Mouse (Mus musculus): ENCODE results near the gene Cyp1a2. TPM values are rescaled to one million over a fixed set of nuclear protein-coding genes. Genes with fewer than 3 reads are reported as not detected.
"Not testable (repeated sequence)": the region's sequence is repeated elsewhere in the genome, so short reads cannot be mapped to it uniquely, and the experiment has no call there.

Gene Cyp1a2
- polyA plus RNA-seq, 1 experiment from 2014 or later, result not detected

DNA sequence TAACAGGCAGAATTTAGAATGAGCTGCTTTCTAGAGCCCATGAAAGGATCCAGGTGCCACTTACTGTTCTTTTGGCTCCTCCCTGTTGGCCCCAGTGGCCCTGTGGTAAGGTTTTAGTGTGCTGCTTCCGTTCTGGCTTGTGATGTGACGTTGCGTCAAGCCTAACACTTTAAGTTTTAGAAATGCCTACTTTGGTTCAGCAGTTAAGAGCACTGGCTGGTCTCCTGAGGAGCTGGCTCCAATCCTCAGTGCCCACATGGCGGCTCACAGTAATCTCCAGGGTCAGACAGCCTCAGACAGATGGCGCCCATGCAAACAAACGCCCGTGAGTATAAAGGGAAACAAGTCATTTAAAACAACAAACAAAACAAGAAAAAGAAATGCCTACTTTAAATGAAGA lies 34.9 kb upstream of the Cyp1a2 start:
- TF ChIP-seq CTCF (IDR thresholded peaks at IDR 0.05; ENCODE audit: low read depth), result no peak
- Histone ChIP-seq H3K9me3 (ENCODE audit: control insufficient read depth) (no peaks in the 10 kb centered on the region), H3K4me1 (replicated peaks; ENCODE audit: control insufficient read depth, insufficient read depth, low read length) (peaks cover 1% of the 10 kb centered on the region; the same call in 1 of the 2 replicates), H3K27me3 (replicated peaks; ENCODE audit: control insufficient read depth, insufficient read depth, low read length) (no peaks in the 10 kb centered on the region), H3K9ac (ENCODE audit: low read depth, low read length) (no peak overlapping the region), H3K36me3 (ENCODE audit: control insufficient read depth, insufficient read depth) (peaks cover 41% of the 10 kb centered on the region), H3K27ac (ENCODE audit: low read depth, low read length) (no peak overlapping the region), H3K4me2 (replicated peaks; ENCODE audit: low read depth) (no peak overlapping the region), H3K4me3 (ENCODE audit: low read depth, low read length) (no peak overlapping the region)
- ATAC-seq, result no peak
- WGBS, result 88% methylated on average over 7 of the region's 7 CpGs

DNA sequence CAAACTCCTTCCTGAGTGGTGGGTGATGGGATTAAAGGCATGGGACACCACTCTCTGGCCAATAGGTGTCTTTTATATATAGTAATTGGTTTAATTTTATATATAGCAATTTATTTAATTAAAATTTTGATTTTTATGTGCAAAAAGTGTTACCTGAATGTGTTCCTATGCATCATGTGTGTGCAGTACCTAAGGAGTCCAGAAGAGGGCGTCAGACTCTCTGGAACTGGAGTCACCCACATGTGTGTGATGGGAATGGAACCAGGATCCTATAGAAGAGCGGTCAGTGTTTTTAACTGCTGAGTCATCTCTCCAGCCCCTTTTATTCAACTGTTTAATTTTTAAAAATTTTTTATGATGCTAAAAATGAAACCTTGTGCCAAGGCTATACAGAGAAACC lies 28.7 kb upstream of the Cyp1a2 start:
- 69% methylated on average over 2 of the region's 2 CpGs for WGBS
- Histone ChIP-seq H3K4me3 (ENCODE audit: low read depth, low read length) (no peak overlapping the region), H3K36me3 (ENCODE audit: control insufficient read depth, insufficient read depth) (peaks cover 28% of the 10 kb centered on the region), H3K4me1 (replicated peaks; ENCODE audit: control insufficient read depth, insufficient read depth, low read length) (peaks cover 4% of the 10 kb centered on the region; the same call in 1 of the 2 replicates), H3K27ac (ENCODE audit: low read depth, low read length) (no peak overlapping the region), H3K27me3 (replicated peaks; ENCODE audit: control insufficient read depth, insufficient read depth, low read length) (no peaks in the 10 kb centered on the region), H3K4me2 (replicated peaks; ENCODE audit: low read depth) (no peak overlapping the region), H3K9me3 (ENCODE audit: control insufficient read depth) (0 out of 2 replicates have a peak, but pooled peaks cover 3% of the 10 kb centered on the region), H3K9ac (ENCODE audit: low read depth, low read length) (no peak overlapping the region)
- peak; percentile 47 for TF ChIP-seq CTCF (IDR thresholded peaks at IDR 0.05; ENCODE audit: low read depth)
- ATAC-seq, result no peak

DNA sequence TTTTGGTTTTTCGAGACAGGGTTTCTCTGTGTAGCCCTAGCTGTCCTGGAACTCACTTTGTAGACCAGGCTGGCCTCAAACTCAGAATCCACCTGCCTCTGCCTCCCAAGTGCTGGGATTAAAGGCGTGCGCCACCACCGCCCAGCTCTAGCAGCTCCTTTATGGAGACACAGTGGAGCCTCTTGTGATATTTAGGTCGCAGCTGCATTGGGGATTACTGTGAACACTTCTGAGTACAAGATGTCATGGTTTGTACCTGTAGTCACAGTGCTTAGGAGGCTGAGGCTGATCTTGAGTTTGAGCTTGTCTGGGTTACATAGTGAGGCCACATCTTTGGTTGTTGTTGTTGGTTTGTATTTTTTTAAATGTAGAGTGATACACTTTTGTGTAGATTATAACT lies 26.7 kb upstream of the Cyp1a2 start:
- not testable (repeated sequence) for H3K9ac ChIP-seq (ENCODE audit: low read depth, low read length); H3K27ac ChIP-seq (ENCODE audit: low read depth, low read length); H3K4me1 ChIP-seq (replicated peaks; ENCODE audit: control insufficient read depth, insufficient read depth, low read length); ATAC-seq; H3K9me3 ChIP-seq (ENCODE audit: control insufficient read depth); H3K27me3 ChIP-seq (replicated peaks; ENCODE audit: control insufficient read depth, insufficient read depth, low read length); H3K4me3 ChIP-seq (ENCODE audit: low read depth, low read length); H3K4me2 ChIP-seq (replicated peaks; ENCODE audit: low read depth)
- H3K36me3 ChIP-seq (ENCODE audit: control insufficient read depth, insufficient read depth), result peaks cover 17% of the 10 kb centered on the region
- 92% methylated on average over 4 of the region's 5 CpGs for WGBS

DNA sequence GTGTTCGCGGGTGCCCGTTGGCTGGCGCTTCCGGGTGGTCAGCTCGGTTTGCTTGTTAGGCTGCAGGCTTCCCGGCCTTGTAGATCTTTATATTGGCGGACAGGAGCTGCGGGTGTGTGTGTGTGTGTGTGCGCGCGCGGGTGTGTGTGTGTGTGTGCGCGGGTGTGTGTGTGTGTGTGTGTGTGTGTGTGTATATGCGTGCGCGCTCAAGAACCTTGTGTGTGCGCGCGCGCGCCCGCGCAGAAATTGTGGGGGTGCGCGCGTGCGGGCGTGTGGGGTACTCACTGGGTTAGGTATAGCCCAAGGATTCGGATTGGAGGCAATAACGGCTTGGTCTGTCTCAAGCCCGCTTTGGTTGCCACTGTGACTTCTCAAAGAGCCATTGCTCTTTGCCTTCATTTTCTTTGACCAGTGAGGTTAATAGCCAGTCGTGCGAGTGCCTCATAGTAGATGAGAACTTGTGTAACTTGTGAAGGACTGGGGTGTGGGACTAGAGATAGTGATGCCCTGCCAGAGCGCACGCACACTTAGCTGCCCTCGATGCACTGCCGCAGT lies 25.3 kb upstream of the Cyp1a2 start:
- Histone ChIP-seq H3K27me3 (replicated peaks; ENCODE audit: control insufficient read depth, insufficient read depth, low read length) (no peaks in the 10 kb centered on the region), H3K4me2 (replicated peaks; ENCODE audit: low read depth) (peak overlapping the region; percentile 76), H3K9ac (ENCODE audit: low read depth, low read length) (peak overlapping the region; percentile 95), H3K27ac (ENCODE audit: low read depth, low read length) (peak overlapping the region; percentile 90), H3K9me3 (ENCODE audit: control insufficient read depth) (0 out of 2 replicates have a peak, but pooled peaks cover 3% of the 10 kb centered on the region), H3K36me3 (ENCODE audit: control insufficient read depth, insufficient read depth) (peaks cover 6% of the 10 kb centered on the region; the same call in 1 of the 2 replicates), H3K4me1 (replicated peaks; ENCODE audit: control insufficient read depth, insufficient read depth, low read length) (peaks cover 4% of the 10 kb centered on the region; the same call in 1 of the 2 replicates), H3K4me3 (ENCODE audit: low read depth, low read length) (peak overlapping the region; percentile 87)
- peak; percentile 76 for ATAC-seq
- WGBS, result 2% methylated on average over 35 of the region's 39 CpGs
- no peak for TF ChIP-seq CTCF (IDR thresholded peaks at IDR 0.05; ENCODE audit: low read depth)

DNA sequence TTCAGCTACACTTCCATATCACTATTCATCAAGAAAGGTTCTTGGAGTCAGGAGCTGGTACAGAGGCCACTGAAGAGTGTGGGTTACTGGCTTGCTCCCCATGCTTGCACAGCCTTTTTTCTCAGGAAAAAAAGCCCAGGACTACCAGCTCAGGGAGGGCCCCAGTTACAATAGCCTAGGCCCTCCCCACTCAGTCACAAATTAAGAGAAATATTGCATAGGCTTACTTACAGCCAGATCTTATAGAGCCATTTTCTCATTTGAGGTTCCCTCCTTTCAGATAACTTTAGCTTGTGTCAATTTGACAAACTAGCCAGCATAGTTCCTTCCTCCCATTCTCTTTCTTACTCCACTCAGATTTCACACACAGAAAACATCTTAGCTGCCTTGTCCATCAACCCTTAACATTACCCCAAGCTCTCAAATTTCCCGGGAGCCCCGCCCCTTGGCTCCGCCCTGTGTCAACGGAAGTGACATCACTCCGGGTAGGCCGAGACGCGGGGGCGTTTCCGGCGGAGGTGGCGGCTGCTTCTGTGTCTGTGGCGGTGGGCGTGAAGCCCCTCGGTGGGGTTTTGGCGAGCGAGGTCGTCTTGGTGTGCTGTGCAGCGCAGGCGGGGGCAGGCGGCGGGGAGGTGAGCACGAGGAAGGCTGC lies 24.7 kb upstream of the Cyp1a2 start, which contains the start of gene Edc3:
Gene Edc3 (plus strand): TSS at position 473 of the 652 bp plus-strand sequence.
- peak within 1 kb of the TSS; percentile 95 for H3K9ac ChIP-seq (ENCODE audit: low read depth, low read length)
- H3K4me2 ChIP-seq (replicated peaks; ENCODE audit: low read depth), result peak within 1 kb of the TSS; percentile 76
- H3K36me3 ChIP-seq (ENCODE audit: control insufficient read depth, insufficient read depth), result peaks cover 1% of the 10 kb centered on the region; the same call in 1 of the 2 replicates
- peak within 1 kb of the TSS; percentile 90 for H3K27ac ChIP-seq (ENCODE audit: low read depth, low read length)
- under 1% methylated on average over 23 of the region's 23 CpGs for WGBS
- no peaks in the 10 kb centered on the region for H3K27me3 ChIP-seq (replicated peaks; ENCODE audit: control insufficient read depth, insufficient read depth, low read length)
- H3K4me1 ChIP-seq (replicated peaks; ENCODE audit: control insufficient read depth, insufficient read depth, low read length), result peaks cover 4% of the 10 kb centered on the region; the same call in 1 of the 2 replicates
- TF ChIP-seq CTCF (IDR thresholded peaks at IDR 0.05; ENCODE audit: low read depth), result no peak
- H3K4me3 ChIP-seq (ENCODE audit: low read depth, low read length), result peak within 1 kb of the TSS; percentile 87
- peak; percentile 87 for ATAC-seq
- H3K9me3 ChIP-seq (ENCODE audit: control insufficient read depth), result 0 out of 2 replicates have a peak, but pooled peaks cover 3% of the 10 kb centered on the region

DNA sequence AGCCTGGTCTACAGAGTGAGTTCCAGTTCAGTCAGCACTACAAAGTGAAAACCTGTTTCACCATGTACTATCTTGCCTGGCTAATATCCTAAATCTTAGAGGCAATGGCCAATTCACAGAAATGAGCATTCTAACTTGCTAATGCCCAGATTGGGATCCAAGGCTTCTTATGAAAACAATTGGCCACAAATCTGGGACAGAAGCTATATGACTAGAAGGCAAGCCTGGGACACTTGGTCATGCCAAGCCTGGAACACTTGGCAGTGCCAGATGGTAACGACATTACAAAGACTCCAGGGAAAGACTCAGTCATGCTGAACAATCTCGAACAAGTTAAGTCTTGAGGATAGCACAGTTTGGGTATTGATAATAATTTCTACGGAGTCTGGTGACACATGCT lies 23.0 kb upstream of the Cyp1a2 start:
- Histone ChIP-seq H3K4me1 (replicated peaks; ENCODE audit: control insufficient read depth, insufficient read depth, low read length) (peaks cover 4% of the 10 kb centered on the region; the same call in 1 of the 2 replicates), H3K4me3 (ENCODE audit: low read depth, low read length) (no peak overlapping the region), H3K9me3 (ENCODE audit: control insufficient read depth) (0 out of 2 replicates have a peak, but pooled peaks cover 3% of the 10 kb centered on the region), H3K27me3 (replicated peaks; ENCODE audit: control insufficient read depth, insufficient read depth, low read length) (no peaks in the 10 kb centered on the region), H3K27ac (ENCODE audit: low read depth, low read length) (no peak overlapping the region), H3K36me3 (ENCODE audit: control insufficient read depth, insufficient read depth) (no peaks in the 10 kb centered on the region), H3K9ac (ENCODE audit: low read depth, low read length) (no peak overlapping the region), H3K4me2 (replicated peaks; ENCODE audit: low read depth) (no peak overlapping the region)
- TF ChIP-seq CTCF (IDR thresholded peaks at IDR 0.05; ENCODE audit: low read depth), result no peak
- no peak for ATAC-seq
- 91% methylated on average over 3 of the region's 3 CpGs for WGBS

Data from intestine, postnatal 0 days (tissue).